Mouse (Mus musculus) heart, adult 8-10 months (tissue): Measurements from ENCODE around the gene Cbs. TPM values are rescaled to one million over a fixed set of nuclear protein-coding genes. Genes with fewer than 3 reads are reported as not detected.
"Not testable (repeated sequence)": the region's sequence is repeated elsewhere in the genome, so short reads cannot be mapped to it uniquely, and the experiment has no call there.

Source experiments
- DNase-seq: peaks from one replicate; pipeline ENCODE4 v3.0.0; 2022; ENCODE audit warnings: low spot score
- total RNA-seq, 4 experiments: library from RNA; stranded (reverse); gene quantifications; 2 replicates each; pipeline ENCODE4 v1.2.4; 2022

Gene Cbs
- total RNA-seq, 4 experiments from 2014 or later: 5.4 to 11.7 (median 7.0) TPM

- DNase-seq: no peak
These were observed 9.4 kb upstream of the Cbs start for GRCm38 (mm10) chr17:31646199-31647002.

- DNase-seq: no peak
These were observed 5.9 kb upstream of the Cbs start for GRCm38 (mm10) chr17:31642913-31643312.

GRCm38 (mm10) chr17:31642331-31642730, 5.3 kb upstream of the Cbs start:
- no peak for DNase-seq

- DNase-seq: no peak
These were observed 2.6 kb upstream of the Cbs start for GRCm38 (mm10) chr17:31639651-31640050.

- DNase-seq: no peak
These were observed 980 bp upstream of the Cbs start for GRCm38 (mm10) chr17:31637866-31638570.

GRCm38 (mm10) chr17:31636277-31636941, 629 bp downstream of the Cbs start:
- DNase-seq: no peak

GRCm38 (mm10) chr17:31635781-31636180, 1.3 kb downstream of the Cbs start:
- no peak for DNase-seq

- DNase-seq: no peak
These were observed 2.1 kb downstream of the Cbs start for GRCm38 (mm10) chr17:31634896-31635295.

GRCm38 (mm10) chr17:31633007-31633406, 4.0 kb downstream of the Cbs start:
- DNase-seq: no peak

GRCm38 (mm10) chr17:31631081-31631800, 5.8 kb downstream of the Cbs start:
- no peak for DNase-seq

GRCm38 (mm10) chr17:31627961-31628360, 9.1 kb downstream of the Cbs start:
- DNase-seq: no peak

GRCm38 (mm10) chr17:31623101-31623500, 13.9 kb downstream of the Cbs start:
- no peak for DNase-seq

- peak; percentile 50 for DNase-seq
These were observed 23.8 kb downstream of the Cbs start for GRCm38 (mm10) chr17:31613086-31613755.

- DNase-seq: no peak
These were observed 27.1 kb downstream of the Cbs start for GRCm38 (mm10) chr17:31609895-31610294.

- not testable (repeated sequence) for DNase-seq
These were observed 27.9 kb downstream of the Cbs start for GRCm38 (mm10) chr17:31609173-31609572.

- DNase-seq: no peak
These were observed 29.6 kb downstream of the Cbs start for GRCm38 (mm10) chr17:31607256-31607951.

- DNase-seq: no peak
These were observed 30.6 kb downstream of the Cbs start for GRCm38 (mm10) chr17:31606424-31606823.

- no peak for DNase-seq
These were observed 38.4 kb downstream of the Cbs start for GRCm38 (mm10) chr17:31598593-31598992.

GRCm38 (mm10) chr17:31597957-31598356, 39.1 kb downstream of the Cbs start:
- no peak for DNase-seq

- DNase-seq: no peak
These were observed 42.0 kb downstream of the Cbs start for GRCm38 (mm10) chr17:31595077-31595476.

GRCm38 (mm10) chr17:31594590-31594989, 42.4 kb downstream of the Cbs start:
- DNase-seq: peak; percentile 15
